Mouse (Mus musculus): Measurements from ENCODE around the gene Pde2a. TPM values are rescaled to one million over a fixed set of nuclear protein-coding genes. Genes with fewer than 3 reads are reported as not detected.

The Pde2a gene
- total RNA-seq (2023; ENCODE audit: inconsistent age): 43.9 to 64.3 TPM (median 56.8 TPM) in 4 replicates

DNA sequence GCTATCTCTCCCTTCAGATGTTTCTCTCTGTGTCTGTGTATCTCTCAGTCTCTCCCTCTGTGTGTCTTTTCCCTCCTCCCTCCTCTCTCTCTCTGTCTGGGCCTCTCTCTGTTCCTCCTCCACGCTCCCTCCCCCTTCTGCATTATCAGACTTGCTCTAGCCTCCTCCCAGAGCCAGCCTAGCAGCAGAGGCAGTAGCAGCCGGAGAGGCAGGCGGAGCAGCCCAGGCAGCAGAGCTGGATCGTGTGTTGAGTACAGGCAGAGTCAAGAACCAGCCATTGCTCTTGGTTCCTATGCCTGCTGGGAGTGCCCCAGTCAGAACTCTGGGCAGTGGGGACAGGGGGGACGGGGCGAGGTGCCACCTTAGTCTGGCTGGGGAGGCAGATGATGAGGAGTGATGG lies at the start of gene Pde2a:
TSS of gene Pde2a (plus strand) at position 163 of the 400 bp plus-strand sequence.

GRCm38 (mm10) chr7:101410267-101410936 lies 11.1 kb upstream of the Pde2a start, which contains the start of gene Gm45837:
Gene Gm45837 (plus strand): TSS chr7:101410886.

Other genes starting within 250 kb of the Pde2a start
- 137 to 179 TPM (median 162 TPM) in 4 replicates for gene Atg16l2, start 119.4 kb upstream of the Pde2a start, total RNA-seq (2023; ENCODE audit: inconsistent age)
- gene Stard10, start 104.6 kb upstream of the Pde2a start, total RNA-seq (2023; ENCODE audit: inconsistent age): 33.3 to 40.8 TPM (median 33.9 TPM) in 4 replicates
- 462 to 505 TPM (median 494 TPM) in 4 replicates for gene Arap1, start 73.6 kb upstream of the Pde2a start, total RNA-seq (2023; ENCODE audit: inconsistent age)
- gene Gm45837, start 10.8 kb upstream of the Pde2a start, total RNA-seq (2023; ENCODE audit: inconsistent age): 23.3 to 32.7 TPM (median 24.4 TPM) in 4 replicates
- not detected in 4 replicates for gene Art2b, start 163.9 kb downstream of the Pde2a start, total RNA-seq (2023; ENCODE audit: inconsistent age)
- gene Clpb, start 241.9 kb downstream of the Pde2a start, total RNA-seq (2023; ENCODE audit: inconsistent age): 16.3 to 21.2 TPM (median 18.5 TPM) in 4 replicates

Measured in B cell, adult (primary cell).